Comparison of ENCODE assay signal across 16 mouse cellular contexts in genomic region chr10:43252324-43252723, GRCm38 (mm10). TPM values are rescaled to one million over a fixed set of nuclear protein-coding genes. Genes with fewer than 3 reads are reported as not detected.
DNase-seq lines count a peak whose midpoint lies in the region; ATAC-seq and TF ChIP-seq lines count a peak whose summit lies in the region.
"Had no signal": no experiment of that assay in that cellular context is flagged by ENCODE, and none has a peak within 500 bp of the region (broad histone marks: within the 10 kb centered on the region; RNA-seq: fewer than 3 reads in every experiment).

No protein-coding gene starts in this region.

- no peak overlapping the region for H3K4me2 ChIP-seq in forebrain, embryonic 14.5 days (ENCODE audit: low read length)
- no peak overlapping the region for H3K4me2 ChIP-seq in stomach, embryonic 16.5 days (ENCODE audit: low read depth, low read length)
- H3K4me2 ChIP-seq in forebrain, postnatal 0 days (ENCODE audit: low read depth): no peak overlapping the region
- H3K4me2 ChIP-seq: liver, embryonic 15.5 days had no signal

- no peak overlapping the region for H3K4me3 ChIP-seq in forebrain, embryonic 14.5 days (ENCODE audit: low read depth, low read length)
- no peak overlapping the region for H3K4me3 ChIP-seq in forebrain, embryonic 10.5 days
- no peak overlapping the region for H3K4me3 ChIP-seq in kidney, adult 2 months (ENCODE audit: insufficient read depth, low read depth, low read length)
- no peak overlapping the region for H3K4me3 ChIP-seq in stomach, embryonic 16.5 days (replicated peaks; ENCODE audit: low read length)
- H3K4me3 ChIP-seq in forebrain, postnatal 0 days (ENCODE audit: low read depth, low read length): no peak overlapping the region
- H3K4me3 ChIP-seq: liver, embryonic 15.5 days had no signal

- WGBS in forebrain, embryonic 14.5 days: 87% methylated on average over 4 of the region's 4 CpGs
- WGBS in forebrain, embryonic 10.5 days: 94% methylated on average over 4 of the region's 4 CpGs
- WGBS in kidney, adult 2 months: 31% methylated on average over 4 of the region's 4 CpGs
- WGBS in stomach, embryonic 16.5 days: 38% methylated on average over 4 of the region's 4 CpGs
- WGBS in forebrain, postnatal 0 days: 71% methylated on average over 4 of the region's 4 CpGs

- no peak for ATAC-seq in forebrain, embryonic 14.5 days
- peak; percentile 53; the same call in 1 of the 2 replicates for ATAC-seq in stomach, embryonic 16.5 days (ENCODE audit: insufficient read depth, low FRiP score)
- no peak for ATAC-seq in forebrain, postnatal 0 days

- peak; percentile 14 for DNase-seq in forebrain, embryonic 14.5 days (ENCODE audit: low spot score)
- DNase-seq in forebrain, embryonic 10.5 days (ENCODE audit: extremely low spot score, low spot score): no peak
- peak; percentile 12 for DNase-seq in kidney, adult 2 months
- no peak for DNase-seq in kidney, adult 18-20 months
- DNase-seq in retina, postnatal 1 day: peak; percentile 12
- DNase-seq in retina, embryonic 14.5 days (ENCODE audit: low spot score): no peak
- DNase-seq in forebrain, postnatal 0 days: no peak
- DNase-seq: B cell, adult 2 months; cerebellum, postnatal 36 days; layer of hippocampus, adult 9-11 months; right cerebral cortex, adult 18-20 months; thymus, postnatal 14 days had no signal

- no peak overlapping the region for H3K27ac ChIP-seq in forebrain, embryonic 14.5 days (ENCODE audit: low read depth, low read length)
- H3K27ac ChIP-seq in forebrain, embryonic 10.5 days: no peak overlapping the region
- no peak overlapping the region for H3K27ac ChIP-seq in kidney, adult 2 months (ENCODE audit: insufficient read depth, low read depth, low read length)
- peak overlapping the region; percentile 38; the same call in 1 of the 2 replicates for H3K27ac ChIP-seq in stomach, embryonic 16.5 days (ENCODE audit: low read length)
- no peak overlapping the region for H3K27ac ChIP-seq in forebrain, postnatal 0 days (ENCODE audit: low read depth, low read length)
- H3K27ac ChIP-seq: liver, embryonic 15.5 days; macrophage had no signal

- no peaks in the 10 kb centered on the region for H3K36me3 ChIP-seq in forebrain, embryonic 14.5 days (ENCODE audit: control insufficient read depth, insufficient read depth, low read length)
- H3K36me3 ChIP-seq in forebrain, embryonic 10.5 days (replicated peaks): no peaks in the 10 kb centered on the region
- H3K36me3 ChIP-seq in kidney, adult 2 months (ENCODE audit: control insufficient read depth, insufficient read depth, low read length): no peaks in the 10 kb centered on the region
- H3K36me3 ChIP-seq in stomach, embryonic 16.5 days (ENCODE audit: control insufficient read depth, insufficient read depth, low read length): no peaks in the 10 kb centered on the region
- no peaks in the 10 kb centered on the region for H3K36me3 ChIP-seq in forebrain, postnatal 0 days (ENCODE audit: insufficient read depth)
- H3K36me3 ChIP-seq: liver, embryonic 15.5 days had no signal

- H3K27me3 ChIP-seq in forebrain, embryonic 14.5 days (replicated peaks; ENCODE audit: control insufficient read depth, insufficient read depth, low read length): no peaks in the 10 kb centered on the region
- no peaks in the 10 kb centered on the region for H3K27me3 ChIP-seq in forebrain, embryonic 10.5 days (ENCODE audit: poor library complexity, severe bottlenecking)
- H3K27me3 ChIP-seq in kidney, adult 2 months (replicated peaks; ENCODE audit: control insufficient read depth, insufficient read depth, low read length): no peaks in the 10 kb centered on the region
- no peaks in the 10 kb centered on the region for H3K27me3 ChIP-seq in stomach, embryonic 16.5 days (ENCODE audit: control insufficient read depth, insufficient read depth, low read length)
- no peaks in the 10 kb centered on the region for H3K27me3 ChIP-seq in forebrain, postnatal 0 days (ENCODE audit: insufficient read depth, low read length)
- H3K27me3 ChIP-seq: liver, embryonic 15.5 days had no signal

- H3K9me3 ChIP-seq in forebrain, embryonic 14.5 days (replicated peaks; ENCODE audit: control insufficient read depth, low read length): no peaks in the 10 kb centered on the region
- no peaks in the 10 kb centered on the region for H3K9me3 ChIP-seq in forebrain, embryonic 10.5 days
- H3K9me3 ChIP-seq in stomach, embryonic 16.5 days (replicated peaks; ENCODE audit: control insufficient read depth, low read length): no peaks in the 10 kb centered on the region
- no peaks in the 10 kb centered on the region for H3K9me3 ChIP-seq in forebrain, postnatal 0 days (ENCODE audit: low read length)
- H3K9me3 ChIP-seq: G1E; liver, embryonic 15.5 days had no signal

- H3K9ac ChIP-seq in forebrain, embryonic 14.5 days (ENCODE audit: low read length): no peak overlapping the region
- no peak overlapping the region for H3K9ac ChIP-seq in stomach, embryonic 16.5 days (ENCODE audit: low read length)
- no peak overlapping the region for H3K9ac ChIP-seq in forebrain, postnatal 0 days
- H3K9ac ChIP-seq: liver, embryonic 15.5 days had no signal

- TF ChIP-seq CTCF in kidney, adult 2 months (conservative IDR thresholded peaks at IDR 0.05; ENCODE audit: insufficient read depth, insufficient read length, low read depth, low read length): no peak
- TF ChIP-seq CTCF in forebrain, postnatal 0 days (IDR thresholded peaks at IDR 0.05; ENCODE audit: low read depth): no peak

- TF ChIP-seq POLR2A in kidney, adult 2 months (IDR thresholded peaks at IDR 0.05; ENCODE audit: low read depth, low read length): no peak

- no peaks in the 10 kb centered on the region for H3K4me1 ChIP-seq in forebrain, embryonic 14.5 days (ENCODE audit: control insufficient read depth, insufficient read depth, low read length)
- peaks cover 6% of the 10 kb centered on the region for H3K4me1 ChIP-seq in forebrain, embryonic 10.5 days
- no peaks in the 10 kb centered on the region for H3K4me1 ChIP-seq in kidney, adult 2 months (ENCODE audit: control insufficient read depth, insufficient read depth, low read length)
- peaks cover 12% of the 10 kb centered on the region; the same call in 1 of the 2 replicates for H3K4me1 ChIP-seq in stomach, embryonic 16.5 days (ENCODE audit: control insufficient read depth, insufficient read depth, low read length)
- H3K4me1 ChIP-seq in forebrain, postnatal 0 days (ENCODE audit: insufficient read depth): no peaks in the 10 kb centered on the region
- H3K4me1 ChIP-seq: liver, embryonic 15.5 days had no signal

RNA-seq across cellular contexts. Expression of gene Pdss2, which starts 31.0 kb away (rescaled TPM):
- 13.3 and 13.9 TPM in 2 replicates for polyA plus RNA-seq in forebrain, embryonic 14.5 days (2014; fragmentation: Nextera tagmentation; extraction: Ambion mirVana)
- 17.1 and 17.2 TPM in 2 replicates for polyA plus RNA-seq in forebrain, embryonic 10.5 days (2016; fragmentation: Nextera tagmentation; extraction: Ambion mirVana)
- 16.8 and 18.1 TPM in 2 replicates for polyA plus RNA-seq in kidney, adult 2 months (2012; rRNA removed)
- polyA plus RNA-seq in stomach, embryonic 16.5 days (2015; fragmentation: Nextera tagmentation; extraction: Ambion mirVana): 11.9 and 12.5 TPM in 2 replicates
- total RNA-seq in forebrain, postnatal 0 days (2014; rRNA removed): 20.5 and 21.1 TPM in 2 replicates
- polyA plus RNA-seq in forebrain, postnatal 0 days (2015; fragmentation: Nextera tagmentation; extraction: Ambion mirVana): 14.0 and 18.4 TPM in 2 replicates

Comparison
In these comparisons a context has a peak if more than half of its experiments do, and no peak if none do; other contexts are left out.
1. DNase-seq: peak in forebrain, embryonic 14.5 days (single experiment), kidney, adult 2 months (single experiment) and retina, postnatal 1 day (single experiment); none in forebrain, embryonic 10.5 days (single experiment), kidney, adult 18-20 months (single experiment), retina, embryonic 14.5 days (single experiment) and forebrain, postnatal 0 days (single experiment).